Mouse (Mus musculus) liver, embryonic 16.5 days (tissue): ENCODE measurements around the gene Cyp2j12. TPM values are rescaled to one million over a fixed set of nuclear protein-coding genes. Genes with fewer than 3 reads are reported as not detected.
"Not testable (repeated sequence)": the region's sequence is repeated elsewhere in the genome, so short reads cannot be mapped to it uniquely, and the experiment has no call there.

Source experiments
- ATAC-seq: fragments of 200-750 bp; cut with Nextera tagmentation; 2 replicates; pipeline ENCODE4 v1.8.0; 2017; ENCODE audit warnings: low read depth, mild to moderate bottlenecking, moderate number of reproducible peaks, moderate library complexity
- H3K27ac ChIP-seq: fragments of 300-500 bp; sonication (generic); 2 replicates; pipeline ENCODE4 v1.5.1; 2014; ENCODE audit warnings: mild to moderate bottlenecking, low read length
- H3K27me3 ChIP-seq: fragments of 300-500 bp; sonication (generic); 2 replicates; pipeline ENCODE4 v1.6.1; 2014; ENCODE audit warnings: low read depth, low read length, mixed read lengths; ENCODE audit not compliant: control insufficient read depth, insufficient read depth
- H3K36me3 ChIP-seq: fragments of 300-500 bp; sonication (generic); 2 replicates; pipeline ENCODE4 v1.6.1; 2014; ENCODE audit warnings: mild to moderate bottlenecking; ENCODE audit not compliant: control insufficient read depth, insufficient read depth
- H3K4me1 ChIP-seq: fragments of 300-500 bp; sonication (generic); 2 replicates; pipeline ENCODE4 v1.6.1; 2014; ENCODE audit warnings: low read depth, low read length, mixed read lengths; ENCODE audit not compliant: control insufficient read depth
- H3K4me2 ChIP-seq: fragments of 300-500 bp; sonication (generic); 2 replicates; pipeline ENCODE4 v1.6.1; 2014; ENCODE audit warnings: low read depth, low read length, mixed read lengths
- H3K4me3 ChIP-seq: fragments of 300-500 bp; sonication (generic); 2 replicates; pipeline ENCODE4 v1.5.1; 2014; ENCODE audit warnings: low read depth, mild to moderate bottlenecking, low read length
- H3K9ac ChIP-seq: fragments of 300-500 bp; sonication (generic); 2 replicates; pipeline ENCODE4 v1.6.1; 2014; ENCODE audit warnings: low read depth, low read length
- H3K9me3 ChIP-seq: fragments of 300-500 bp; sonication (generic); replicated peaks from 2 replicates; pipeline ENCODE4 v1.6.1; 2016; ENCODE audit warnings: low read length; ENCODE audit not compliant: control insufficient read depth
- WGBS: fragments of 180-500 bp; shearing (Covaris S2); extraction: QIAGEN DNeasy Blood & Tissue Kit; methylation state at CpG from one replicate; pipeline ENCODE4 v1.1.7; 2014; ENCODE audit not compliant: insufficient replicate concordance; 5-methylcytosine and 5-hydroxymethylcytosine counted together
- polyA plus RNA-seq: library from polyadenylated mRNA; unstranded; fragments of >200 nt; fragmentation: Nextera tagmentation; extraction: Ambion mirVana; gene quantifications from 2 replicates; pipeline ENCODE4 v1.2.1, GENCODE M21; 2015

Gene Cyp2j12
- polyA plus RNA-seq, result not detected in 2 replicates

DNA sequence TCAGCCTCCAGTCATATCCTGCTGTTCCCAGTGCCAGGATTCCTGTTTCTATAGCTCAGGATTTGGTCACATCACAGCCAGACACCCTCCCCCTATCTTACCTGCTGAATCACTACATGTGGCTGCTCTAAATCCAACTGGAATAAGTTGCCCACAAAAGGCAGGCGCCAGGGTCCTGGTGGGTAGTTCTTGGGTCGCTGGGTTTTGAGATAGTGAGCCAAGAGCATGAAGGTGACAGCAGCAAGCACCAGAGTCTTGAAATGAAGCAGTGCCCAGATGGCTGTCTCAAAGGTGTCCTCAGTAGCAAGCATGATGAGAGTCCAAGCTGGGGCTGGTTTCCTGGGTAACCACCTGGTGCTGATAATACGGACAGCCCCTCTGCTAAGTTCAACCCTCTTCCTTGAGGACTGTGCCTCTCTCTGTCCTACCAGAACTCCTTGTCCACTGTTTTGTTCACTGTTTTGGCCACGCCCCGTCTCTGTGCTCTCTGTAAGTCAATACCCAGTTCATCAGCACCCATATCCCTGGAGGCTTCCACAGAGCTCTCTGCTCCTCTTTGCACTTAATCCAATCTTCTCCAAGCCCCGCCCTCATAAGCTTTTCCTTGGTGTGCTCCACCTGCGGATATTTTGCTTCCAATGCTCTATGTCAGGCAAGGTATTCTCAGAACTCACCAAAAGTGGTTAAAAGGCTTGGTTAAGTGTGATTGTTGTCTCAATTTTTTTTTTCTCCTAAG lies at the start of gene Cyp2j12:
Cyp2j12 (minus strand) TSS at position 421 of the 736 bp plus-strand sequence.
- H3K4me3 ChIP-seq, result no peak within 1 kb of the TSS
- no peak within 1 kb of the TSS for H3K9ac ChIP-seq
- H3K27me3 ChIP-seq, result no peaks in the 10 kb centered on the region
- H3K4me1 ChIP-seq, result no peaks in the 10 kb centered on the region
- WGBS, result 50% methylated on average over 7 of the region's 7 CpGs
- ATAC-seq, result no peak
- H3K27ac ChIP-seq, result no peak within 1 kb of the TSS
- H3K36me3 ChIP-seq, result no peaks in the 10 kb centered on the region
- H3K9me3 ChIP-seq, result no peaks in the 10 kb centered on the region
- H3K4me2 ChIP-seq, result no peak within 1 kb of the TSS

DNA sequence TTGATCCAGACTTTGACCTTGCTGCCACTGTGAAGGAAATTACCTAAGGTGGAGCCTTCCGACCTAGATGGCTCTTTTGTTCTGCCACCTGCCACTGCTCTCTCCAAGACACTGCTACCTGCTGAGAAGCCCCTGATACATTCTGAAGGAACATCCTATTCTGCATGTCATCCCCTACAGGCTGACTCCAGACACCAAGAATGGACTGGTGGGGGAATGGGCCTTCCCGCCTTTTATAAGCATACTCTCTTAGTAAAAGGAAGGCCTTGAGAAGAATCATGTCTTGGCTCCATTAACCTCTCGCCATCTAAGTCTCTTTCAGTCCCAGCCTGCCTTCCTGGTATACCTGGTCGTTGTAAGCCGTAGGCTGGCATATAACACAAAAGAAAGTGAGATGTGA lies 48.4 kb upstream of the Cyp2j12 start:
- not testable (repeated sequence) for H3K36me3 ChIP-seq
- WGBS, result 64% methylated on average over 5 of the region's 5 CpGs

DNA sequence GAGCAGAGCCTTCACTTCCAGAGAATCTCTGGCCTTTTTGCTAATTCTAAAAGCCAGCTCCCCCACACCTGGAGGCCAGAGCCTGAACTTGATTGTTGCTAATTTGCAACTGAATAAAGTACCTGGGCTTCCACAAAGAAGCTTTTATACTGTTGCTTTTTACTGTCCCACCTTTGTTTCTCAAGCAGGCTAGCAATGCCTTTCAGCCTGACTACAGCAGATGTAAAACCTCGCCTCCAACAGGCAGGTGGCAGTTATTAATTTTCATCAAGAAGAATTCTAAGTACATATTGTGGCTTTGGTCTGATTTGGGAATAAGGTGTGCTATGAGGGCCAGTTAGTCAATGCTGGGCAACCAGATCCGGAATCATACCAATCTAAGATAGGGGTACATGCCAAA lies 47.7 kb upstream of the Cyp2j12 start:
- not testable (repeated sequence) for H3K4me1 ChIP-seq, H3K36me3 ChIP-seq, H3K4me2 ChIP-seq, H3K9me3 ChIP-seq, ATAC-seq, H3K9ac ChIP-seq, H3K27me3 ChIP-seq, H3K4me3 ChIP-seq, H3K27ac ChIP-seq
- WGBS, result 56% methylated on average over 2 of the region's 2 CpGs

More for the DNA sequence above, 48.4 kb upstream of the Cyp2j12 start:
- not testable (repeated sequence) for H3K27me3 ChIP-seq, H3K9ac ChIP-seq, H3K27ac ChIP-seq, H3K9me3 ChIP-seq, H3K4me1 ChIP-seq, ATAC-seq, H3K4me3 ChIP-seq, H3K4me2 ChIP-seq

DNA sequence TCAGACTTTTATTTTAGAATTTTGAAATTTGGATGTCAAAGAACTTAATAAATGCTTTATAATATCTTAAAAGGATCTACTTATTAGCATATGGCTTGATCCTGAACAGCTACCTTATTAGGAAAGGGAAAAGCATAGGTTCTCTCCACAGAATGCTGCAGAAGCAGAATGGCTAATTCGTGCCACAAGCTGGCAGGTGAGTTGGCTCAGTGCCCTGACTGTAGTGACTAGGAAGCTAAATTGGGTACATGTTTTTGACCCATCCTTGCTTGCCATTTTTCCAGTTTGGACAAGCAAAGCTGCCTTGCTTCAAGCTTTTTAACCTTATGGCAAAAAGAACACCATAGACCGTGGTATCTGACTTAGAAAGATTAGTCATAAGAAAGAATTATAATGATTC lies 47.2 kb upstream of the Cyp2j12 start:
- H3K27ac ChIP-seq, ATAC-seq: not testable (repeated sequence)
- 67% methylated on average over 2 of the region's 2 CpGs for WGBS

DNA sequence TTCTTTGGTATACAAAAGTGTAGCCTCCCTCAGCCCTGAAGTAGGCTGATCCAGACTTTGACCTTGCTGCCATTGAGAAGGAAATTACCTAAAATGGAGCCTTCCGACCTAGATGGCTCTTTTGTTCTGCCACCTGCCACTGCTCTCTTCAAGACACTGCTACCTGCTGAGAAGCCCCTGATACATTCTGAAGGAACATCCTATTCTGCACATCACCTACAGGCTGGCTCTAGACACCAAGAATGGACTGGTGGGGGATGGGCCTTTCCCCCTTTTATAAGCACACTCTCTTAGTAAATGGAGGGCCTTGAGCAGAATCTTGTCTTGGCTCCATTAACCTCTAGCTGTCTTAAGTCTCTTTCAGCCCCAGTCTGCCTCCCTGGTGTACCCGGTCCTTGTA lies 43.8 kb upstream of the Cyp2j12 start:
- not testable (repeated sequence) for H3K36me3 ChIP-seq, H3K27me3 ChIP-seq, H3K4me3 ChIP-seq, H3K9ac ChIP-seq, ATAC-seq, H3K9me3 ChIP-seq, H3K4me2 ChIP-seq, H3K4me1 ChIP-seq, H3K27ac ChIP-seq
- 69% methylated on average over 2 of the region's 2 CpGs for WGBS

More for the DNA sequence above, 47.2 kb upstream of the Cyp2j12 start:
- not testable (repeated sequence) for H3K4me3 ChIP-seq, H3K4me2 ChIP-seq, H3K36me3 ChIP-seq, H3K9me3 ChIP-seq, H3K9ac ChIP-seq, H3K4me1 ChIP-seq, H3K27me3 ChIP-seq

DNA sequence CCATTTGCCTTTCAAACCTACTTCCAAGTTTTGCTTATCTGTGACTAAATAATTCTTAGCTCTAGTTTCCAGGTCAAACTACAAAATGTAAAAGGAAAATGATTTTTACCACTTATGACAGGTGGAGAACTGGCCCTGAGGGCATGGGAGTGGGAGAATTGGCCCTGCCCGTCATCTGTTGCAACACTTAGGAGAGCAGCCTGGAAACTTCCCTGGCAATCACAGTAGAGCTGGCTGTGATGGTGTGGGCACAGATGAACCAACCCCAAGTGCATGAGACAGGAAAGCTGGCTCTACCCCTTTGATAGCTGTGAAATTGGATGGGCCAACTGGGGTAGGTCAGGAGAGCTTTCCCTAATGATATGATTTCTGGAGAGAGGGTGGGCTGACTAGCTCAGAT lies 21.9 kb upstream of the Cyp2j12 start:
- H3K4me3 ChIP-seq, result no peak overlapping the region
- no peaks in the 10 kb centered on the region for H3K9me3 ChIP-seq
- no peak overlapping the region for H3K9ac ChIP-seq
- no peak for ATAC-seq
- no peaks in the 10 kb centered on the region for H3K36me3 ChIP-seq
- H3K4me1 ChIP-seq, result no peaks in the 10 kb centered on the region
- H3K27ac ChIP-seq, result no peak overlapping the region
- no peaks in the 10 kb centered on the region for H3K27me3 ChIP-seq
- H3K4me2 ChIP-seq, result no peak overlapping the region
- WGBS, result 65% methylated on average over 1 of the region's 1 CpGs

DNA sequence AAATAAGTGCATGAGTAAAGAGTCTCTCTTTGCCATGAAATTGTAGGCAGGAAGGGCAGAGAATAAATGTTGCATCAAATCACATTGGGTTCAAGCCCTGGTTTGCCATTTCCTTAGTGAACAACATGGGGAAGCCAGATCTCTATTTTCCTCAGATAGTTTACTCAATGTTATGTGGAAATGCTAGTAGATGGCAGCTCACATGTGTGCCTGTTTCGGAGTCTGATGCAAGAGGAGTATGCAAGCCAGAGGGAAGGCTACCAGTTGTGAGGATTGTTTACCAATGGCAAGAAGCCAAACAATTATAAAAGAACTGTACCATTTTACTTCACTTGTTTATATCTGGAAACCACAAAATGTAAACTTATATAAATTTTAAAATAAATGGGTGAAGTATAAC lies 20.6 kb upstream of the Cyp2j12 start:
- H3K36me3 ChIP-seq, result no peaks in the 10 kb centered on the region
- H3K4me1 ChIP-seq, result no peaks in the 10 kb centered on the region
- no peak overlapping the region for H3K4me2 ChIP-seq
- ATAC-seq, result no peak
- H3K9me3 ChIP-seq, result no peaks in the 10 kb centered on the region
- WGBS, result 47% methylated on average over 1 of the region's 1 CpGs
- H3K9ac ChIP-seq, result no peak overlapping the region
- H3K4me3 ChIP-seq, result no peak overlapping the region
- no peak overlapping the region for H3K27ac ChIP-seq
- no peaks in the 10 kb centered on the region for H3K27me3 ChIP-seq

DNA sequence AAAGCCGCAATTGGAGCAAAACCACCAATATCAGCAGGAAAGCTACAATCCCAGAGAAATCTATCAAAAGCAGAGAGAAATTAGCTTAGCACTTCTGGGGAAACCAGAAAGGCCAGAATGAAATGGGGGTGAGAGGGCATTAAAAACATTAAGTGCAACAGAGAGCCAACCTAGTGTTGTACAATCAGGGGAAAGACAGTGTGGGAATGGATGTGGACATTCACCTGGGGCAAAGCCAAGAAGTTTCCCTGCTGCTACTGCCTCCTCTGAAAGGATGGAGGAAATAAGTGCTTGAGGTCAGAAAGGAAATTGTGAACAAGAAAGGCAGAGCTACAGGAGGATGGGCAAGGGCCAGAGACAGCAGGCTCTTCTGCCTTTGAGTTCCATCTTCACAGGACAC lies 1.7 kb downstream of the Cyp2j12 start:
- H3K4me1 ChIP-seq, result no peaks in the 10 kb centered on the region
- no peak overlapping the region for H3K9ac ChIP-seq
- no peaks in the 10 kb centered on the region for H3K27me3 ChIP-seq
- H3K9me3 ChIP-seq, result no peaks in the 10 kb centered on the region
- 67% methylated on average over 1 of the region's 1 CpGs for WGBS
- ATAC-seq, result no peak
- H3K4me3 ChIP-seq, result no peak overlapping the region
- H3K27ac ChIP-seq, result no peak overlapping the region
- H3K4me2 ChIP-seq, result no peak overlapping the region
- H3K36me3 ChIP-seq, result no peaks in the 10 kb centered on the region

DNA sequence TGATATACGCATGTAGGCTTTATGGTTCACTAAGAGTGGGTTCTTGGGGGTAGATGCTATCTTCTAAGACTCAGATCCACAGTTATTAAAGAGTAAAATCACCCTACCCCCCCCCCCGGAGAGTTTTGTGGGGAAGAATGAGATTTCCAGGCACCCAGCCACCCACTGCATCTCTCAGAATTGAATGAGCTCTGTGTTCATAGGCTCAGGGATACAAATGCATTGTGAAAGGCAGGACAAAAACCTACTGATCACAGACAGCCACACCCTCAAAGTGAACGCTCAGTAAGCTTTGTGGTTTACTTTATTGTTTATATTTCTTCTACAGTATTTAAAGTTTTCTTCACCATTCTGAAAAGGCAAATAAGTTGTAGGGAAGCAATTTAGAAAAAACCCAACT lies 6.7 kb downstream of the Cyp2j12 start:
- Histone ChIP-seq H3K27ac (no peak overlapping the region), H3K9me3 (no peaks in the 10 kb centered on the region), H3K4me2 (no peak overlapping the region), H3K36me3 (no peaks in the 10 kb centered on the region), H3K4me3 (no peak overlapping the region), H3K27me3 (no peaks in the 10 kb centered on the region), H3K9ac (no peak overlapping the region), H3K4me1 (no peaks in the 10 kb centered on the region)
- no peak for ATAC-seq
- WGBS, result 46% methylated on average over 3 of the region's 3 CpGs
